Mouse (Mus musculus): ENCODE measurements around the gene 4921504E06Rik. TPM values are rescaled to one million over a fixed set of nuclear protein-coding genes. Genes with fewer than 3 reads are reported as not detected.

4921504E06Rik gene
- polyA plus RNA-seq, 1 experiment from 2014 or later: not detected

GRCm38 (mm10) chr2:19445871-19446501, 107.7 kb downstream of the 4921504E06Rik start:
- TF ChIP-seq CTCF (IDR thresholded peaks at IDR 0.05): no peak
- POLR2A ChIA-PET: no interaction called here
- in situ Hi-C loops (cut with MboI; ENCODE audit: low pct_unique_long_range_greater_than_20kb): no loop called here
- CTCF ChIA-PET: no interaction called here
- DNase-seq (ENCODE audit: low read depth, low spot score) (no peak), ATAC-seq (no peak)
- H3K27me3 ChIP-seq: peaks cover 66% of the 10 kb centered on the region

GRCm38 (mm10) chr2:19444931-19445831, 108.5 kb downstream of the 4921504E06Rik start, which contains the start of gene Ptf1a:
Gene Ptf1a, plus strand, starts transcription at chr2:19445663.
- CTCF ChIA-PET: no interaction called here

GRCm38 (mm10) chr2:19444346-19444745, 109.4 kb downstream of the 4921504E06Rik start:
- no peak for TF ChIP-seq CTCF (IDR thresholded peaks at IDR 0.05)
- POLR2A ChIA-PET: no interaction called here
- ATAC-seq (no peak), DNase-seq (ENCODE audit: low read depth, low spot score) (no peak)
- peaks cover 52% of the 10 kb centered on the region for H3K27me3 ChIP-seq
- CTCF ChIA-PET: no interaction called here
- in situ Hi-C loops (cut with MboI; ENCODE audit: low pct_unique_long_range_greater_than_20kb): no loop called here

More at GRCm38 (mm10) chr2:19444931-19445831, 108.5 kb downstream of the 4921504E06Rik start, which contains the start of gene Ptf1a:
- no peak for TF ChIP-seq CTCF (IDR thresholded peaks at IDR 0.05)
- H3K27me3 ChIP-seq: peaks cover 58% of the 10 kb centered on the region
- no peak for ATAC-seq
- in situ Hi-C loops (cut with MboI; ENCODE audit: low pct_unique_long_range_greater_than_20kb): no loop called here
- POLR2A ChIA-PET: no interaction called here
- DNase-seq (ENCODE audit: low read depth, low spot score): no peak

GRCm38 (mm10) chr2:19431614-19432323, 121.9 kb downstream of the 4921504E06Rik start:
- in situ Hi-C loops (cut with MboI; ENCODE audit: low pct_unique_long_range_greater_than_20kb): no loop called here
- TF ChIP-seq CTCF (IDR thresholded peaks at IDR 0.05): no peak
- ATAC-seq (no peak), DNase-seq (ENCODE audit: low read depth, low spot score) (no peak)
- H3K27me3 ChIP-seq: peaks cover 61% of the 10 kb centered on the region
- CTCF ChIA-PET: interaction anchor here (1.6 kb wide), 1 partner anchor 17 kb away, joined by 3 read pairs; no protein-coding TSS in a partner anchor
- POLR2A ChIA-PET: no interaction called here

GRCm38 (mm10) chr2:19431186-19431585, 122.5 kb downstream of the 4921504E06Rik start:
- TF ChIP-seq CTCF (IDR thresholded peaks at IDR 0.05): no peak
- CTCF ChIA-PET: interaction anchor here (1.6 kb wide), 1 partner anchor 17 kb away, joined by 3 read pairs; no protein-coding TSS in a partner anchor
- DNase-seq (ENCODE audit: low read depth, low spot score) (no peak), ATAC-seq (peak; percentile 12)
- POLR2A ChIA-PET: no interaction called here
- H3K27me3 ChIP-seq: peaks cover 64% of the 10 kb centered on the region
- in situ Hi-C loops (cut with MboI; ENCODE audit: low pct_unique_long_range_greater_than_20kb): no loop called here

- ATAC-seq: no peak
- no peak for TF ChIP-seq CTCF (IDR thresholded peaks at IDR 0.05)
- H3K27me3 ChIP-seq: peaks cover 69% of the 10 kb centered on the region
- CTCF ChIA-PET: interaction anchor here (1.6 kb wide), 1 partner anchor 16 kb away, joined by 3 read pairs; no protein-coding TSS in a partner anchor
- in situ Hi-C loops (cut with MboI; ENCODE audit: low pct_unique_long_range_greater_than_20kb): no loop called here
- POLR2A ChIA-PET: no interaction called here
- no peak for DNase-seq (ENCODE audit: low read depth, low spot score)
These were observed 123.0 kb downstream of the 4921504E06Rik start for GRCm38 (mm10) chr2:19430746-19431145.

GRCm38 (mm10) chr2:19429691-19430690, 123.7 kb downstream of the 4921504E06Rik start:
- peaks cover 67% of the 10 kb centered on the region for H3K27me3 ChIP-seq
- TF ChIP-seq CTCF (IDR thresholded peaks at IDR 0.05): no peak
- in situ Hi-C loops (cut with MboI; ENCODE audit: low pct_unique_long_range_greater_than_20kb): no loop called here
- no peak for DNase-seq (ENCODE audit: low read depth, low spot score)
- no peak for ATAC-seq
- ChIA-PET CTCF (no interaction called here), POLR2A (no interaction called here)

- in situ Hi-C loops (cut with MboI; ENCODE audit: low pct_unique_long_range_greater_than_20kb): no loop called here
- POLR2A ChIA-PET: no interaction called here
- CTCF ChIA-PET: no interaction called here
- H3K27me3 ChIP-seq: peaks cover 61% of the 10 kb centered on the region
- ATAC-seq: no peak
- no peak for DNase-seq (ENCODE audit: low read depth, low spot score)
- no peak for TF ChIP-seq CTCF (IDR thresholded peaks at IDR 0.05)
These were observed 124.7 kb downstream of the 4921504E06Rik start for GRCm38 (mm10) chr2:19429031-19429430.

- in situ Hi-C loops (cut with MboI; ENCODE audit: low pct_unique_long_range_greater_than_20kb): loop anchor here (25.0 kb wide), 2 partner anchors 489 to 1239 kb away; partner anchors contain the start of gene Etl4
- CTCF ChIA-PET: no interaction called here
- DNase-seq (ENCODE audit: low read depth, low spot score): no peak
- POLR2A ChIA-PET: no interaction called here
- TF ChIP-seq CTCF (IDR thresholded peaks at IDR 0.05): no peak
- H3K27me3 ChIP-seq: peaks cover 33% of the 10 kb centered on the region
- no peak for ATAC-seq
These were observed 130.6 kb downstream of the 4921504E06Rik start for GRCm38 (mm10) chr2:19423086-19423485.
